8 mouse cellular contexts compared by ENCODE assay signal in the genomic region with DNA sequence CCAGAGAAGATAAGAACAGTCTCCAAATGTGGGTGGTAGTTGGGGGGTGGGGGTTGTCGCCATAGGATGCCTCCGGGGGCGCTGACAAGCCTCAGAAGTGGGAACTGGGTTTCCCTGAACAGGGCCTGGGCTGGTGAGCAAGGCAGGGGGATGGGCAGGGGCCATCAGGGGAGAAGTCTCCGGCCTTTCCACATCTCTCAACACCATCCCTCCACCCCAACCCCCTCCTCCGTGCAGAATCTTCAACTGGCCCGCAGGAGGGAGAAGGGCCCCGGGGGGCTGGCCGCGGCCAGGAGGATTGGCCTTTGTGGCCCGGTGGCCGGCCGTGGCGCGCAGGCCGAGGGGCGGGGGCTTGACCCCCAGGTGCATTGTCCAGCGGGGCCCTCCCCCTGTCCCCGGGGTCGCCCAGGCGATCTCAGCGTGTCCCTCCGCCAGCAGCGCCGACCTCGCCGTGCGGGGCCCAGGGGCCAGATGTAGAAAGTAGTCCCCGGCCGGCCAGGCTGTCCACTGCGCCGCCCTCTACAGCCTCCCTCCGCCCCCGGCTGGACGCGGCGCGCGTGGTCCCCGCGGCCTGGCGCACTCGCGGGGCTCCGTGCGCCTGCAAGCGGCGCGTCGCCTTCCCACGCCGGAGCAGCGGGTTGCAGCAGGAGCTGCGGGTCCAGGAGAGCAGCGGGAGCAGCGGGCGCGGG. TPM values are rescaled to one million over a fixed set of nuclear protein-coding genes. Genes with fewer than 3 reads are reported as not detected.
DNase-seq lines count a peak whose midpoint lies in the region; ATAC-seq and TF ChIP-seq lines count a peak whose summit lies in the region.

TSS of gene Prtg (plus strand) at position 144 of the 689 bp plus-strand sequence.

- DNase-seq in kidney, adult 8-10 months: no peak
- DNase-seq in adrenal gland, adult 2 months: peak; percentile 61
- peak; percentile 82 for DNase-seq in hindbrain, embryonic 11.5 days (ENCODE audit: low spot score)
- no peak for DNase-seq in liver, adult 2 months (ENCODE audit: extremely low read depth, low read depth, low spot score)
- DNase-seq in ovary, postnatal 36 days (ENCODE audit: low spot score): peak; percentile 35

- no peak for TF ChIP-seq CTCF in liver, adult 2 months (IDR thresholded peaks at IDR 0.05; ENCODE audit: low read depth, low read length)

- H3K4me2 ChIP-seq in kidney, embryonic 14.5 days (replicated peaks; ENCODE audit: low read depth, low read length): peak within 1 kb of the TSS; percentile 94
- H3K4me2 ChIP-seq in forebrain, embryonic 12.5 days: peak within 1 kb of the TSS; percentile 97
- peak within 1 kb of the TSS; percentile 92 for H3K4me2 ChIP-seq in hindbrain, embryonic 11.5 days (replicated peaks; ENCODE audit: low read depth, low read length)

- ATAC-seq in kidney, embryonic 14.5 days (ENCODE audit: low FRiP score, low TSS enrichment): peak; percentile 90
- peak; percentile 78 for ATAC-seq in forebrain, embryonic 12.5 days (ENCODE audit: low FRiP score)
- ATAC-seq in hindbrain, embryonic 11.5 days (ENCODE audit: low FRiP score): peak; percentile 87
- ATAC-seq in inflammation-experienced regulatory T-cells, adult 6 months: no peak

- under 1% methylated on average over 44 of the region's 57 CpGs for WGBS in kidney, embryonic 14.5 days
- WGBS in forebrain, embryonic 12.5 days: 1% methylated on average over 37 of the region's 57 CpGs
- WGBS in hindbrain, embryonic 11.5 days: 0% methylated on average over 43 of the region's 57 CpGs
- 2% methylated on average over 57 of the region's 57 CpGs for WGBS in liver, adult 2 months

- H3K36me3 ChIP-seq in kidney, embryonic 14.5 days (ENCODE audit: control insufficient read depth, insufficient read depth, low read length): no peaks in the 10 kb centered on the region
- H3K36me3 ChIP-seq in forebrain, embryonic 12.5 days (replicated peaks): no peaks in the 10 kb centered on the region
- H3K36me3 ChIP-seq in hindbrain, embryonic 11.5 days (ENCODE audit: control insufficient read depth, insufficient read depth, low read length): no peaks in the 10 kb centered on the region
- H3K36me3 ChIP-seq in liver, adult 2 months (ENCODE audit: control insufficient read depth, insufficient read depth, low read length): no peaks in the 10 kb centered on the region

- peak within 1 kb of the TSS; percentile 85 for H3K4me3 ChIP-seq in kidney, embryonic 14.5 days (ENCODE audit: low read length)
- H3K4me3 ChIP-seq in forebrain, embryonic 12.5 days (replicated peaks): peak within 1 kb of the TSS; percentile 61
- H3K4me3 ChIP-seq in hindbrain, embryonic 11.5 days (ENCODE audit: low read depth, low read length): peak within 1 kb of the TSS; percentile 89
- peak within 1 kb of the TSS; percentile 54 for H3K4me3 ChIP-seq in liver, adult 2 months (ENCODE audit: insufficient read depth, low read depth, low read length)

- H3K4me1 ChIP-seq in kidney, embryonic 14.5 days (ENCODE audit: control insufficient read depth, insufficient read depth, low read length): peaks cover 10% of the 10 kb centered on the region; the same call in 1 of the 2 replicates
- H3K4me1 ChIP-seq in forebrain, embryonic 12.5 days: peaks cover 27% of the 10 kb centered on the region
- peaks cover 3% of the 10 kb centered on the region for H3K4me1 ChIP-seq in hindbrain, embryonic 11.5 days (replicated peaks; ENCODE audit: control insufficient read depth, insufficient read depth, low read length)
- no peaks in the 10 kb centered on the region; the same call in 1 of the 2 replicates for H3K4me1 ChIP-seq in liver, adult 2 months (ENCODE audit: control insufficient read depth, insufficient read depth, low read length)

- no peaks in the 10 kb centered on the region for H3K9me3 ChIP-seq in kidney, embryonic 14.5 days (ENCODE audit: control insufficient read depth, low read length)
- no peaks in the 10 kb centered on the region for H3K9me3 ChIP-seq in forebrain, embryonic 12.5 days
- no peaks in the 10 kb centered on the region for H3K9me3 ChIP-seq in hindbrain, embryonic 11.5 days (ENCODE audit: control insufficient read depth, low read length)

- no peak for TF ChIP-seq POLR2A in liver, adult 2 months (IDR thresholded peaks at IDR 0.05; ENCODE audit: extremely low read depth, insufficient read depth, low read length)

- no peaks in the 10 kb centered on the region for H3K79me2 ChIP-seq in liver, adult 2 months (ENCODE audit: control insufficient read depth, insufficient read depth, low read length)

- peak within 1 kb of the TSS; percentile 91 for H3K9ac ChIP-seq in kidney, embryonic 14.5 days (ENCODE audit: low read depth, low read length)
- peak within 1 kb of the TSS; percentile 72 for H3K9ac ChIP-seq in forebrain, embryonic 12.5 days
- H3K9ac ChIP-seq in hindbrain, embryonic 11.5 days (ENCODE audit: low read depth, low read length): peak within 1 kb of the TSS; percentile 94
- peak within 1 kb of the TSS; percentile 65 for H3K9ac ChIP-seq in liver, adult 2 months (ENCODE audit: low read depth, low read length)

- peak within 1 kb of the TSS; percentile 91 for H3K27ac ChIP-seq in kidney, embryonic 14.5 days (ENCODE audit: low read depth, low read length)
- peak within 1 kb of the TSS; percentile 77 for H3K27ac ChIP-seq in forebrain, embryonic 12.5 days
- peak within 1 kb of the TSS; percentile 94 for H3K27ac ChIP-seq in hindbrain, embryonic 11.5 days (ENCODE audit: low read depth, low read length)
- no peak within 1 kb of the TSS for H3K27ac ChIP-seq in liver, adult 2 months (replicated peaks; ENCODE audit: insufficient read depth, low read depth, low read length)

- H3K27me3 ChIP-seq in kidney, embryonic 14.5 days (ENCODE audit: control insufficient read depth, insufficient read depth, low read length): no peaks in the 10 kb centered on the region
- H3K27me3 ChIP-seq in forebrain, embryonic 12.5 days: peaks cover 29% of the 10 kb centered on the region
- no peaks in the 10 kb centered on the region for H3K27me3 ChIP-seq in hindbrain, embryonic 11.5 days (ENCODE audit: control insufficient read depth, insufficient read depth, low read length)
- H3K27me3 ChIP-seq in liver, adult 2 months (ENCODE audit: control insufficient read depth, insufficient read depth, low read length): peaks cover 8% of the 10 kb centered on the region

RNA-seq across cellular contexts. Expression of gene Prtg, which starts in this region (rescaled TPM):
- 3.4 and 4.6 TPM in 2 replicates for polyA plus RNA-seq in kidney, embryonic 14.5 days (2014; fragmentation: Nextera tagmentation; extraction: Ambion mirVana)
- under 1 TPM; 0.17 to 0.21 TPM for total RNA-seq in adrenal gland, adult 2 months (2021)
- 0.04 and 0.07 TPM in 2 replicates for polyA plus RNA-seq in adrenal gland, adult 2 months (2012; rRNA removed)
- 1.7 and 2.7 TPM in 2 replicates for polyA plus RNA-seq in forebrain, embryonic 12.5 days (2016; fragmentation: Nextera tagmentation; extraction: Ambion mirVana)
- polyA plus RNA-seq in hindbrain, embryonic 11.5 days (2014; fragmentation: Nextera tagmentation; extraction: Ambion mirVana): 4.7 and 5.4 TPM in 2 replicates
- under 0.01 and 0.07 TPM in 2 replicates for total RNA-seq in liver, adult 2 months (2014; rRNA removed)
- 0.21 TPM in 1 of 2 replicates, not detected in the other for polyA plus RNA-seq in liver, adult 2 months (2012; rRNA removed)
- polyA plus RNA-seq in inflammation-experienced regulatory T-cells, adult 6 months (2017; shearing (Covaris generic)): under 1 TPM in 1 of 3 experiments, not detected in 2; 0.26 TPM

Comparison
In these comparisons a context has a peak if more than half of its experiments do, and no peak if none do; other contexts are left out.
1. Peak in DNase-seq in adrenal gland, adult 2 months; RNA of the gene not detected or under 1 TPM.
2. DNase-seq: peak in hindbrain, embryonic 11.5 days (single experiment) and ovary, postnatal 36 days (single experiment); none in kidney, adult 8-10 months (0 of 2) and liver, adult 2 months (single experiment).
3. Peak in every context shown above with its lines, with median percentiles within 50 percentile points of each other: H3K4me2 ChIP-seq, H3K4me3 ChIP-seq and H3K9ac ChIP-seq.